Mouse (Mus musculus) erythroblast, embryonic 14.5 days (primary cell): ENCODE measurements around the gene Disp3. TPM values are rescaled to one million over a fixed set of nuclear protein-coding genes. Genes with fewer than 3 reads are reported as not detected.

Experiments used
- H3K27me3 ChIP-seq: 2 replicates; pipeline ENCODE4 v1.6.1; 2012; ENCODE audit warnings: inconsistent platforms; ENCODE audit not compliant: control insufficient read depth
- H3K36me3 ChIP-seq: 2 replicates; pipeline ENCODE4 v1.6.1; 2012; ENCODE audit warnings: mild to moderate bottlenecking, inconsistent platforms; ENCODE audit not compliant: control insufficient read depth
- H3K4me1 ChIP-seq: 2 replicates; pipeline ENCODE4 v1.6.1; 2012; ENCODE audit warnings: inconsistent platforms; ENCODE audit not compliant: control insufficient read depth
- H3K4me3 ChIP-seq: replicated peaks from 2 replicates; pipeline ENCODE3; 2012; ENCODE audit warnings: moderate library complexity, mild to moderate bottlenecking, inconsistent platforms
- H3K9me3 ChIP-seq: 2 replicates; pipeline ENCODE4 v1.6.1; 2012; ENCODE audit warnings: low read length, inconsistent platforms, mixed read lengths; ENCODE audit not compliant: control insufficient read depth
- GATA1 ChIP-seq: IDR thresholded peaks from 2 replicates; pipeline ENCODE4 v1.6.1; 2012; ENCODE audit warnings: low read length, inconsistent platforms, mixed read lengths
- TAL1 ChIP-seq: IDR thresholded peaks from 3 replicates; pipeline ENCODE4 v1.6.1; 2012; ENCODE audit warnings: low read length, inconsistent platforms, mixed read lengths
- polyA plus RNA-seq: library from polyadenylated mRNA; stranded (reverse); fragments of >175 nt; gene quantifications from 2 replicates; pipeline ENCODE4 v1.2.3, GENCODE M21; 2012

Disp3 gene
- polyA plus RNA-seq, 1 experiment: not detected

DNA sequence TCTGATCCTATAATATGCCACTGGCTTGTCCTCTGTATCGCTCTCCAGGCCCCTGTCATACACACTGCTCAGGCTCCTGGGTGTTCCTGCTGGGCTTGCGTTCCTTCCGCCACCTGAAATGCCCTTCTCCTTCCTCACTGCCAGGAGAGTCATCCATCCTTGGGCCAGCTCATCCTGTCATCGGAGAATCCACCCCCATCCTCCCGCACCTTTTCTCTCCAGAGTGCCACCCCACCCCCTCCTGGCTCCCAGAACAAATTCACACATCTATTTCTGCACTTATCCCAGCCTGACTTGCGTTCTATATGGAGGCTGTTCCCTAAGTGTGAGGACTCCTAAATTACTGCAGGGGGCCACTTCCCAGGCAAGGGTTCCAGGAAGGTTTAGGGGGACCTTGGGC, 9.9 kb upstream of the Disp3 start:
- no peak overlapping the region for H3K4me3 ChIP-seq
- H3K4me1 ChIP-seq: no peaks in the 10 kb centered on the region; the same call in 1 of the 2 replicates
- no peaks in the 10 kb centered on the region for H3K27me3 ChIP-seq
- H3K9me3 ChIP-seq: no peaks in the 10 kb centered on the region
- H3K36me3 ChIP-seq: no peaks in the 10 kb centered on the region
- TF ChIP-seq GATA1 (no peak), TAL1 (no peak)

DNA sequence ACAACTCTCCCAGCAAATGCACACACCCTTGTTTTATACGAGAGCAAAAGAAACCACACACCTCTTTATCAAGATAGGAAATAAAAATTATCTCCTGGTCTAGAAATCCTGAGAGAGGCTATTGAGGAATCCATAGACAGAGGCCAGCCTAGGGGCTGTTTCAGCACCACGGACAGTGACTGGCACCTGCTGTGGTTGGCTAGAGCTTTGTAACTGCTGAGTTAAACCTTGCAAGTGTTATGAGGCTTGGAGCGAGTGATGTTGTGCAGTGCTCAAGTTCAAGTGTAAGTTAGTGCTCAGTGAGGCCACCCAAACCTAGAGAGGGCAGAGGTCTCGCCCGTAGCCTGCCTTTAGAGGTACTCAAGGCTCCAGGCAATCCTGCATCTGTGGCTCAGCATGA, 5.6 kb upstream of the Disp3 start:
- Histone ChIP-seq H3K4me3 (no peak overlapping the region), H3K27me3 (peaks cover 3% of the 10 kb centered on the region), H3K9me3 (no peaks in the 10 kb centered on the region), H3K36me3 (no peaks in the 10 kb centered on the region), H3K4me1 (no peaks in the 10 kb centered on the region)
- TF ChIP-seq TAL1: no peak
- TF ChIP-seq GATA1: no peak

DNA sequence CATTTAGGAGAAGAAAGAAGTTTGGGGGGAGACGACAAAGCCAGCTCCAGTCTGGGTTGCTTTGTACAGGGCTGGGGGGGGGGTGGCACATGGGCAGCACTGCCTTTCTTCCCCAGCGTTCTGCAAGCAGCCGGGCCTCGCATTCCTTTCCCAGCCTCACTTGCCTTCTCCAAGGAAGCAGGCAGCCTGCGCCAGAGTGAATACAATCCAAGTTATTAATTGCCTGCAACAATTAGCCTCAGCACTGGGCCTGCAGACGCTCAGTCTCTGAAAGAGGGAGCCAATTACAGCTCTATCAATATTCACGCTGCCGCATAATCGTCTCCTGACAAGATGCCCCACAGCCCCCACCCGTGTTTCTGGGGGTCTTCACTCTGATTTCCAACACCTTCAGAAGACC, 4.1 kb upstream of the Disp3 start:
- no peaks in the 10 kb centered on the region for H3K36me3 ChIP-seq
- H3K4me3 ChIP-seq: no peak overlapping the region
- H3K27me3 ChIP-seq: peaks cover 18% of the 10 kb centered on the region
- H3K9me3 ChIP-seq: no peaks in the 10 kb centered on the region
- TF ChIP-seq TAL1 (no peak), GATA1 (no peak)
- no peaks in the 10 kb centered on the region for H3K4me1 ChIP-seq

DNA sequence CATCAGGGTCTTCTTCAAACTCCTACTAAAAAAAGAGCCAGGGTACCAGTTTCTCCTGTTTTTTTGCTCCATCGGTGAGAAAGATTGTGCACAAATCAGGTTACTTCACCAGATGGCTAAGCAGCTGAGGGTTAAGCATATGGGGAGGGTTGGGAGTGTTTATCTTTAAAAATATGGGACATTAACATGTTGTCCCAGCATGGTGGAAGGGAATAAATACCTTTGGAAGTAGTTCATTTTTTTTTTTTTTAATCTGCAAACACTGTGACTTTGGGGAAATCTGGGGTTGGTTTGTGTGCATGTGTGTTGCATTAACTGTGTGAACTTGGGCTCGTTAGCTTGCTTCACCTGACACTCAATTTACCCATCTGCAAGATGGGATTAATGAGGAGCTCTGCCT, 3.3 kb upstream of the Disp3 start:
- no peaks in the 10 kb centered on the region for H3K36me3 ChIP-seq
- no peak for TF ChIP-seq TAL1
- TF ChIP-seq GATA1: no peak
- no peaks in the 10 kb centered on the region for H3K4me1 ChIP-seq
- H3K27me3 ChIP-seq: peaks cover 26% of the 10 kb centered on the region
- no peaks in the 10 kb centered on the region for H3K9me3 ChIP-seq
- H3K4me3 ChIP-seq: no peak overlapping the region

DNA sequence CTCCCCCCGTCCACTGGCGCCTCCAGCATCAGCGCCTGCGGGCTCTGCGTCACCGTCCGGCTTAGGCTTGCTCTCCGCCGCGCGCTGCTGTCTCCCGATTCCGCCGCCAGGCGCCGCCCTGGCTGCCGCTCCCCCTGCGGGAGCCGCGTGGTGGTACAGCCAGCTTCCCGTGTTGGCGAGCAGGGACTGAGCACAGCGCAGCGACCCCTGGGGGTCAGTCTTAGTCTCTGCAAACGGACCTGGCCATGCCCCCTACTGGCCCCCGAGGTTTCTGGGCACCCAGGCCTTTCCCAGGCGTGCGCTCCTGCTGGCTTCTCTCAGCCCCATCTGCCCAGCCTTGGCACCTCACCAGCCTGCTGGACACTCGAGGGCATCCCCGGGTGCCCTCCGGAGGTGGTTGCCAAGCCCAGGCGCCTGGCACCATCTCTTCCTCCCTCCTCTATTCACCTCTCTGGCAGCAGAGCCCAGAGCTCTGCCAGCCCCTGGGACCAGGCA, 337 bp upstream of the Disp3 start:
- Histone ChIP-seq H3K27me3 (peaks cover 32% of the 10 kb centered on the region), H3K4me1 (no peaks in the 10 kb centered on the region), H3K9me3 (no peaks in the 10 kb centered on the region), H3K4me3 (no peak overlapping the region), H3K36me3 (no peaks in the 10 kb centered on the region)
- TF ChIP-seq GATA1: no peak
- no peak for TF ChIP-seq TAL1

DNA sequence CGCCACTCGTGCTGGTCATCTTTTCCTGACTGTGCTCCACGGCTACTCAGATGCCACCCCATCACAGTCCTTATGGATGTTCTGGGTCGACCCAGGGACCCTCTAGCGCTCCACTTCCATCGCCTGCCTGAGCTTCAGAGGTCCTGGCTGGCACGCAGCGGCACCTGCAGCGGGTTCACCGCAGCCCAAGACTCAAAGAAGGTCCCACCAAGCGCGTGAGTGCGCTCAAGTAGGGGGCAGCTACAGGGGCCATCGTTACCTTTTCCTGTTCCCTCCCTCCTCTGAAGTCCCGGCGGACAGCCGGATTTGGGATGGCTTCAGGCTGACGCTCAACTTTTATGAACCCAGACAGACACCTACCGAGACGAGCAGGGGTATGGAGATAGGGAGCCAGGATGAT, 724 bp downstream of the Disp3 start:
- H3K36me3 ChIP-seq: no peaks in the 10 kb centered on the region
- H3K4me1 ChIP-seq: no peaks in the 10 kb centered on the region
- H3K4me3 ChIP-seq: no peak overlapping the region
- H3K9me3 ChIP-seq: no peaks in the 10 kb centered on the region
- H3K27me3 ChIP-seq: peaks cover 32% of the 10 kb centered on the region
- TF ChIP-seq GATA1 (no peak), TAL1 (no peak)

DNA sequence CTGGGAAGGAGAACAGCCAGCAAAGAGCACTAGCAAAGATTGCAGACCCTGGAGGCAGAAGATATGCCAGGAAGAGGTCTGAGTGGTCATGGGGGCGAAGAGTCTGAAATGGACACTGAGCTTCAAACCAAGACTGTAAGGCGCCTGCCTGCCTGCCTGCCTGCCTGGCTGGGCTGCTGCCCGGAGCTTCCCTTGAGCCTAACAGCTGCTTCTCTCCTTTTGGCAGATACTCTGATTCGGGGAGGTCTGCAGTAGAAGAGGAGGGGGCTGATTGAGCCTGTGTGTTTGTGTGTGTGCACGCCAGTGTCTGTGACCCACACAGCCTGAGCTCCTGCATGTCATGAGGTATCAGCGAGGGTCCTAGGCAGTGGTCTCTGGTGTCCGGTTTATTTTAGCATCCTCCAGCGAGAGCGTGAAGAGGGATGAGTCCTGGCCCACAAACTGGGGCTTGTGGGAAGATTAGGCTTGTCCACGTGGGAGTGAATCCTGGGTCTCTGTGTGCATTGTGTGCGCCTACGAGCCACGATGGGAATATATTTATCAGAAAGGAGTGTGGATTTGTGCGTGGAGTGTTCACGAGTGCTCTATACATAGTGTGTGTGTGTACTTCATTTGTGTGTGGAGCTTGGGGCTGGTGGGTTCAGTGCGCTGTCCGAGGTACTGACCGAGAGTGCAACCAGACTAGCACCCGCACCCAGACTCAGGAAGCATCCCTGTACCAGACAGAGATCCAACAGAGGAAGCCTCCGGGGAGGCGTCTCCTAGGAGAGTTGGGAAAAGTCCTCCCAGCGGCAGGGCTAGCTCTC, 1.3 kb downstream of the Disp3 start:
- Histone ChIP-seq H3K4me3 (no peak overlapping the region), H3K4me1 (no peaks in the 10 kb centered on the region), H3K36me3 (no peaks in the 10 kb centered on the region), H3K27me3 (peaks cover 32% of the 10 kb centered on the region), H3K9me3 (no peaks in the 10 kb centered on the region)
- TF ChIP-seq TAL1 (no peak), GATA1 (no peak)

DNA sequence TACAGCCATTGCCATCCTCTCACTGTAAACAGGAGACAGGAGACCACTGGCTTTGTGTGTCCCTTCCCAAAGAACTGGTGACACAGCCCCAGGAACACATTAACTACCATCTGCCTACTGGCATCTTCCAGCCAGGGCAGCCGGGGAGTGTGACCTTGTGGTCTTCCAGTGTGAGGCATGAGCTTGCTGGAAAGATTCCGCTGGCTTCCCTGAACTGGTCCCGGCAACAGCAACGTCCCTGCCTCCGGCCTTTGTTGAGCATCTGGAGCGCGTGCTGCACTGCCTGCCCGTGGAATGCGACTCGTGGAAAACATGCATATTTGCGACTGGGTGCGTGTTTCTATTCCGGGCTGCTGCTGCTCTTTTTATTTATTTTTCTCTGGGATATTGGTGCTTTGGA, 3.5 kb downstream of the Disp3 start:
- Histone ChIP-seq H3K9me3 (no peaks in the 10 kb centered on the region), H3K4me1 (no peaks in the 10 kb centered on the region), H3K27me3 (peaks cover 32% of the 10 kb centered on the region), H3K36me3 (no peaks in the 10 kb centered on the region), H3K4me3 (no peak overlapping the region)
- TF ChIP-seq GATA1 (no peak), TAL1 (no peak)

DNA sequence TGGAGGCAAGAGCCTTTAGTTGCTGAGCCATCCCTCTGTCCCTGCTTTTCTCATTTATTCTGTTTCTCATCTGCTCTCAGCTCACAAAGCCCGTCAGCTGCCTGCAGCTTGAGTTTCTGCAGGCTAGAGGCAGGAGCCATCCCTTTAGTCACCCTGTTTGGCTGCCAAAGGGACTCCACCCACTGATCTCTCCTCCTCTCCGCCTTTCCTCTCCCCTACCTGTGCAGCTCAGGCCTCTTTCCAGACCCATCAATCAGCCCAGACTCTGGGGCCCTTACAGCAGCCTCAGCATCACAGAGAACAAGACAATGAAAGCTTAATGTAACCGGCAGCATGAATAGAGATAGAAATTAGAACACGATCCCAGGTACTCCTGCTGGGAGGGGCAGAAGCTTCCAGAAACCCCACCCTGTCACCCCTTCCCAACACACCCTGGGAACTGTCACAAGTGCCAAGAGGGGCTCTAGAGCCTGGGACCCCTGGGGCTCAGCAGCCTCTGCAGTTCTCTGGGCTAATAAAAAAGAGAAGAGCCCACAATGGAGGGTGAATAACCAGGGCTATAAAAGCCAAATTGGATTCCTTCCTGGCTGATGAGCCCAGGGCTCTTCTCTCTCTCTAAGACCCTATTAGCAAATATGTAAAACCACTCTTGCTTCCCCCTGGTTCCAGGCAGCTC, 10.8 kb downstream of the Disp3 start:
- no peaks in the 10 kb centered on the region for H3K9me3 ChIP-seq
- H3K27me3 ChIP-seq: peaks cover 9% of the 10 kb centered on the region
- no peaks in the 10 kb centered on the region for H3K36me3 ChIP-seq
- TF ChIP-seq GATA1: no peak
- TF ChIP-seq TAL1: no peak
- H3K4me1 ChIP-seq: no peaks in the 10 kb centered on the region
- no peak overlapping the region for H3K4me3 ChIP-seq
